Mouse (Mus musculus): ENCODE data around the gene Rere. TPM values are rescaled to one million over a fixed set of nuclear protein-coding genes. Genes with fewer than 3 reads are reported as not detected.

The Rere gene
- polyA plus RNA-seq, 1 experiment: 3.5 TPM

DNA sequence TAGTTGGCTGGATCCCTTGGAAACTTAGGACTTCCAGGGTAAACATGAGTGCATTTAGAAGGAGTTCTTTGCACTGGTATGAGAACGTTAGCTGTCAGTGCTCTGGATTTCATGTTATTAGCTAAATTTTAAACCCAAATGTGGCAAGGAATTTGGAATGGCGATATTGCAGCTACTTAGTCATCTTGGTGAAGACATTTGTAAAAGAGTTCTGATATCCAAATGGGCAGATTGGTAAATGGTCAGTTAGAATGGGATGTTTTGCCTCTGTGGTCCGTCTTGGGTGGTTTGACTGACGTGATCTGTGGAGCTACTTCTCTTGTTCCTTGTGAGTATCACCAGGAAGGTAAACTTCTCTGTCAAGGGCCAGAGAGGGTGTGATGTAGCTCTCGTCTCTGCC lies 132.8 kb downstream of the Rere start:
- no peaks in the 10 kb centered on the region for H3K9me3 ChIP-seq (ENCODE audit: control insufficient read depth, low read length)
- no peak overlapping the region for H3K4me3 ChIP-seq (replicated peaks)
- no peak for TF ChIP-seq GATA1 (IDR thresholded peaks at IDR 0.05; ENCODE audit: low read length)
- no peak for TF ChIP-seq TAL1 (IDR thresholded peaks at IDR 0.05; ENCODE audit: low read length)
- no peaks in the 10 kb centered on the region for H3K4me1 ChIP-seq (ENCODE audit: control insufficient read depth)
- H3K27me3 ChIP-seq (ENCODE audit: control insufficient read depth): no peaks in the 10 kb centered on the region
- H3K36me3 ChIP-seq (ENCODE audit: control insufficient read depth): peaks cover 6% of the 10 kb centered on the region

DNA sequence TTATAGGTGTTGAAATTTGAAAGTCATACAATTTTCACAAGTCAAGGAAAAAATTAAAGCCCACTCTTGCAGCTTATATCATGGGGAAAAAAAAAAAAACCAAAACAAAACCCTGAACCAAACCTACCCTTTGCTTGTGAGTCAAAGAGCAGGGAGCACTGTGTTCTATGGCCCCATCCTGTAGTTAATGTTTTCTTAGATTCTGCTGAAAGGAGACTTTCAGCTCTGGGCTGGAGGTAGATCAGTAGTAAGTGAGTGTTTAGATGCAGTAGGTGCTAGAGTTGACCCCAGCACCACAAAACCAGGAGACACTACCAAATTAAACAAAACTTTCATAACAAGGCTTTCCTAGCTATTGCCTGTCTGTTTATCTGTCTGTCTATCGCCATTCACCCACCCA lies 133.3 kb downstream of the Rere start:
- TF ChIP-seq TAL1 (IDR thresholded peaks at IDR 0.05; ENCODE audit: low read length): no peak
- Histone ChIP-seq H3K36me3 (ENCODE audit: control insufficient read depth) (peaks cover 6% of the 10 kb centered on the region), H3K9me3 (ENCODE audit: control insufficient read depth, low read length) (no peaks in the 10 kb centered on the region), H3K27me3 (ENCODE audit: control insufficient read depth) (no peaks in the 10 kb centered on the region), H3K4me1 (ENCODE audit: control insufficient read depth) (no peaks in the 10 kb centered on the region), H3K4me3 (replicated peaks) (no peak overlapping the region)

- H3K36me3 ChIP-seq (ENCODE audit: control insufficient read depth): peaks cover 6% of the 10 kb centered on the region
- H3K4me1 ChIP-seq (ENCODE audit: control insufficient read depth): no peaks in the 10 kb centered on the region
- no peaks in the 10 kb centered on the region for H3K9me3 ChIP-seq (ENCODE audit: control insufficient read depth, low read length)
- H3K27me3 ChIP-seq (ENCODE audit: control insufficient read depth): no peaks in the 10 kb centered on the region
- TF ChIP-seq TAL1 (IDR thresholded peaks at IDR 0.05; ENCODE audit: low read length) (no peak), GATA1 (IDR thresholded peaks at IDR 0.05; ENCODE audit: low read length) (no peak)
- no peak overlapping the region for H3K4me3 ChIP-seq (replicated peaks)
Observed at GRCm38 (mm10) chr4:150415227-150415969, 134.0 kb downstream of the Rere start.

GRCm38 (mm10) chr4:150420576-150421263 lies 139.3 kb downstream of the Rere start:
- no peak for TF ChIP-seq GATA1 (IDR thresholded peaks at IDR 0.05; ENCODE audit: low read length)
- no peak for TF ChIP-seq TAL1 (IDR thresholded peaks at IDR 0.05; ENCODE audit: low read length)
- Histone ChIP-seq H3K27me3 (ENCODE audit: control insufficient read depth) (no peaks in the 10 kb centered on the region), H3K9me3 (ENCODE audit: control insufficient read depth, low read length) (no peaks in the 10 kb centered on the region), H3K4me3 (replicated peaks) (no peak overlapping the region), H3K4me1 (ENCODE audit: control insufficient read depth) (no peaks in the 10 kb centered on the region; the same call in 1 of the 2 replicates), H3K36me3 (ENCODE audit: control insufficient read depth) (peaks cover 8% of the 10 kb centered on the region)

DNA sequence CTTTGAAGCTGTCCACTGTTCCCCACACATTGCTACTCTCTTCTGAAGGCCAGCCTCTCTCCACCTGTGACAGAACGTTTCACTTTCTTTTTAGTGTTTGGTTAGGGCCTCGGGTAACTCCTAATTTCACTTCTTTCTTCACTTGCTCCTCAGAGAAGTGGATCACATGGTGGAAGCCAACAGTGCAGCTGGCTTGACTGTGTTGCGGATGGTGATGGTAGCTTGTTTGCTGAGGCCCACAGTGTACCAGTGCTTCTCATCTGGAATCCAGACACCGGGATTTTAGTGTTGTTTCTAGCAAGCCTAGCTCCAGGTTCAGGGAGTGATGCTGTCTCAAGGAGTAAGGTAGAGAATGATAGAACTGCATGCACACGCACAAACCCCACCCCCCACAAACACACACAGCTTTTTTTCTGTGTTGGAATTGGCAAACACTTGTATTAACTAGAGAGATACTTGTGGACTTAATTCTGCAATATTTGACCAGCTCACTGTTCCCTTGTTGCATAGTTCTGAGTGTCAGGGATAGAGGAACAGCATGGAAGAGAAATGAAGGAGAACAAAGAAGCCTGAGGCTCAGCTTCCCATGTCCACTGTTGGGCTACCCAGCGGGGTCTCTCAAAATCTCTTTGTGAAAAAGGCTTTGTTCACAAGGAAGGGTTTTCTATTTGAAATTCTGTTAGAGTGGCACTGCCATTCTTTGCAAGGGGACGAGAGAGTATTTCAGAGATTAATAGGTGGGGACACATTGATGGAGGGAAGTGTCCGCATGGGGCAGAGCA lies 144.8 kb downstream of the Rere start:
- Histone ChIP-seq H3K9me3 (ENCODE audit: control insufficient read depth, low read length) (no peaks in the 10 kb centered on the region), H3K27me3 (ENCODE audit: control insufficient read depth) (no peaks in the 10 kb centered on the region), H3K4me1 (ENCODE audit: control insufficient read depth) (peaks cover 2% of the 10 kb centered on the region), H3K36me3 (ENCODE audit: control insufficient read depth) (no peaks in the 10 kb centered on the region; the same call in 1 of the 2 replicates), H3K4me3 (replicated peaks) (no peak overlapping the region)
- no peak for TF ChIP-seq TAL1 (IDR thresholded peaks at IDR 0.05; ENCODE audit: low read length)
- TF ChIP-seq GATA1 (IDR thresholded peaks at IDR 0.05; ENCODE audit: low read length): no peak

DNA sequence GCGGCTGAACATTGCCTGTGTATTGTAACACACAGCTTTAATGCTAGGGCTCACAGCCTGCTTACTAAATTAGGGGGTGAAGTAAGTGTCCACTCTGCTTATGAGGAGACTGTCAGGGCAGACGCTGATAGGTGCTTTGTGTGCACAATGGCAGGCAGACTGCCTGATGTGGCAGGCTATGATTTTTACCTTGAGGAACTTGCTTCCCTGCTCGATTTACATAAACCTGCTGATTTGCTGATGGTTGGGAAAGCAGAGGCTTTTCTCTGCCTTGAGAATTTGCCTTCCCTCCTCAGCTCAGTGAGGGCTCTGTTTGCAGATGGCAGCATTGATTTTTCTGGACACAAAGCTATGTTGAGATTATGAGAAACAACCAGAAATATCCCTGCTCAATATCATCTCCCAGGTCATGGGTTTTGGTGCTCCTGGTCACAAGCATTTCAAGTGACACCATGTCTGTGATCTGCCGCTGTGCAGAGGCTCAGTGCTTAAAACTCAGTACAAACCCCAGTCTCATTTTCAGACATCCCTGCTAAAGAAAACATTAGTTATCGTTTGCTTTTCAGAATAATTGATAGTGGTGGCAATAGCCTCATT lies 145.5 kb downstream of the Rere start:
- no peaks in the 10 kb centered on the region for H3K9me3 ChIP-seq (ENCODE audit: control insufficient read depth, low read length)
- H3K4me1 ChIP-seq (ENCODE audit: control insufficient read depth): peaks cover 2% of the 10 kb centered on the region
- no peaks in the 10 kb centered on the region; the same call in 1 of the 2 replicates for H3K36me3 ChIP-seq (ENCODE audit: control insufficient read depth)
- no peaks in the 10 kb centered on the region for H3K27me3 ChIP-seq (ENCODE audit: control insufficient read depth)
- H3K4me3 ChIP-seq (replicated peaks): no peak overlapping the region
- TF ChIP-seq GATA1 (IDR thresholded peaks at IDR 0.05; ENCODE audit: low read length) (no peak), TAL1 (IDR thresholded peaks at IDR 0.05; ENCODE audit: low read length) (no peak)

GRCm38 (mm10) chr4:150428762-150429161 lies 147.3 kb downstream of the Rere start:
- H3K9me3 ChIP-seq (ENCODE audit: control insufficient read depth, low read length): no peaks in the 10 kb centered on the region
- no peak for TF ChIP-seq GATA1 (IDR thresholded peaks at IDR 0.05; ENCODE audit: low read length)
- no peak for TF ChIP-seq TAL1 (IDR thresholded peaks at IDR 0.05; ENCODE audit: low read length)
- H3K4me3 ChIP-seq (replicated peaks): no peak overlapping the region
- H3K36me3 ChIP-seq (ENCODE audit: control insufficient read depth): peaks cover 2% of the 10 kb centered on the region; the same call in 1 of the 2 replicates
- H3K27me3 ChIP-seq (ENCODE audit: control insufficient read depth): no peaks in the 10 kb centered on the region
- peaks cover 2% of the 10 kb centered on the region for H3K4me1 ChIP-seq (ENCODE audit: control insufficient read depth)

DNA sequence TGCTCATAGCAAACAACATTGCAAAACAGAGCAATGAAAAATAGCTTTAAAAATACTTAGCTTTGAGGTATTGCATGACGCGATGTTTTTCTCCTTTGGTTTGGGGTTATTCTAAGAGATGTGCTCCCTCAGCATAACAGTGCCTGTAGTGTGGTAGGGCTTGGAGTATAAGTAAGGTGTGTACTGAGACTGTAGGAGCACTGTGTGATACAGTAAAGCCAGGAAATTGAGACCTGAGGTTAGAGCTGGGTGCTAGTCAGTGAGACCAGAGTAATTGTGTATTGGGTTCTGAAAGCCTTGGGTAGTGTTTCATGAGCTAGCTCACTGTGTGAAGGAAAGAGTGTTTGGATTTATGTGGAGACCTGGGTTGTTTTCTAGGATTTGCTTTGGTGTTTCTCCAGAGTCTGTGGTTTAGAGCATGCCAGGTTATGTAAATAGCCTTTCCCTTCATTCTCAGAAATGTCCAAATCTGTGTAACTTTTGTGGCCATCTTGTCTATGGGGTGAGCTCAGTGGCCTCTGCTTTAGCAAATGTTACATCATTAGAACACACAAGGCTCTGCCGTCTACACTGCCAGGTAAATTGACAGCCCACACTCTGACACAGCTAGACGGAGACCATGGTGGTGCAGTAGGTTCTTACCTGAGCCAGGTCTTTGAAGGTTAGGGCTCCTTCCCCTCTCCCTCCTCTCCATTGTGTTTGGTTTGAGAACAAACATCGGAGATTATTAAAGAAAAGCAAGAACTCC lies 152.6 kb downstream of the Rere start:
- H3K9me3 ChIP-seq (ENCODE audit: control insufficient read depth, low read length): no peaks in the 10 kb centered on the region
- H3K4me1 ChIP-seq (ENCODE audit: control insufficient read depth): no peaks in the 10 kb centered on the region; the same call in none of the 2 replicates
- no peaks in the 10 kb centered on the region for H3K27me3 ChIP-seq (ENCODE audit: control insufficient read depth)
- H3K4me3 ChIP-seq (replicated peaks): no peak overlapping the region
- TF ChIP-seq GATA1 (IDR thresholded peaks at IDR 0.05; ENCODE audit: low read length) (no peak), TAL1 (IDR thresholded peaks at IDR 0.05; ENCODE audit: low read length) (no peak)
- peaks cover 2% of the 10 kb centered on the region; the same call in 1 of the 2 replicates for H3K36me3 ChIP-seq (ENCODE audit: control insufficient read depth)

All from erythroblast, embryonic 14.5 days (primary cell).